Mouse (Mus musculus): ENCODE results near the gene Ednrb.

DNA sequence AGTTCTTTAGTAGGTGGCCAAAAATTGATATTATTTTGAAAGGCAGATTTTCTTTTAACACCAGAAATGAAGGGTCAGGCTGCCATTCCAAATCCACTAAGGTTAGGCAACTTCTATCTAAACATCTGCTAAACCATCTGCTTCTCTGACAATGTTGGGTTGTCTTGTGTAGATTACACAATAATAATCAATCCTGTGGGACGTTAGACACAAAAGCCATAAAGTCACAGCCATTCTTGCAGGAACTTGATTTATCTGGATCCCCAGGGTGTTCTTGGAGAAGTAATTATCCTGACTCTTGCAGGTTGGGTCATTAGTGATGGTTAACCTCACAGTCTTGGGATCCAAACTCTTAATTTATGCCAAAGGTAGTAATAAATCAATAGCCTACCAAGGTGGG lies 21.6 kb downstream of the Ednrb start:
- TF ChIP-seq CTCF (IDR thresholded peaks at IDR 0.05; ENCODE audit: extremely low read depth, insufficient read depth, low read length) (no peak), POLR2A (IDR thresholded peaks at IDR 0.05; ENCODE audit: extremely low read depth, insufficient read depth, low read length) (no peak)
